Mouse (Mus musculus) kidney, embryonic 14.5 days (tissue): ENCODE measurements around the gene Prkcb. TPM values are rescaled to one million over a fixed set of nuclear protein-coding genes. Genes with fewer than 3 reads are reported as not detected.

Experiments
- ATAC-seq: fragments of 200-750 bp; cut with Nextera tagmentation; 2 replicates; pipeline ENCODE4 v1.8.0; 2017; ENCODE audit warnings: moderate number of reproducible peaks, mild to moderate bottlenecking, moderate TSS enrichment, moderate library complexity; ENCODE audit not compliant: low FRiP score, low TSS enrichment
- H3K27ac ChIP-seq: fragments of 300-500 bp; sonication (generic); 2 replicates; pipeline ENCODE4 v1.5.1; 2014; ENCODE audit warnings: low read depth, mild to moderate bottlenecking, low read length, moderate library complexity, mixed read lengths
- H3K27me3 ChIP-seq: fragments of 300-500 bp; sonication (generic); 2 replicates; pipeline ENCODE4 v1.6.1; 2014; ENCODE audit warnings: mild to moderate bottlenecking, low read length; ENCODE audit not compliant: control insufficient read depth, insufficient read depth
- H3K36me3 ChIP-seq: fragments of 300-500 bp; sonication (generic); 2 replicates; pipeline ENCODE4 v1.6.1; 2014; ENCODE audit warnings: low read length, mixed read lengths; ENCODE audit not compliant: control insufficient read depth, insufficient read depth
- H3K4me1 ChIP-seq: fragments of 300-500 bp; sonication (generic); 2 replicates; pipeline ENCODE4 v1.6.1; 2014; ENCODE audit warnings: low read length, mixed read lengths; ENCODE audit not compliant: control insufficient read depth, insufficient read depth
- H3K4me2 ChIP-seq: fragments of 300-500 bp; sonication (generic); replicated peaks from 2 replicates; pipeline ENCODE4 v1.6.1; 2014; ENCODE audit warnings: low read depth, mild to moderate bottlenecking, low read length
- H3K4me3 ChIP-seq: fragments of 300-500 bp; sonication (generic); 2 replicates; pipeline ENCODE4 v1.5.1; 2014; ENCODE audit warnings: mild to moderate bottlenecking, low read length
- H3K9ac ChIP-seq: fragments of 300-500 bp; sonication (generic); 2 replicates; pipeline ENCODE4 v1.6.1; 2014; ENCODE audit warnings: low read depth, mild to moderate bottlenecking, low read length, moderate library complexity
- H3K9me3 ChIP-seq: fragments of 300-500 bp; sonication (generic); 2 replicates; pipeline ENCODE4 v1.6.1; 2016; ENCODE audit warnings: low read length; ENCODE audit not compliant: control insufficient read depth
- WGBS: fragments of 180-500 bp; shearing (Covaris S2); extraction: QIAGEN DNeasy Blood & Tissue Kit; methylation state at CpG from one replicate; pipeline ENCODE4 v1.1.7; 2014; 5-methylcytosine and 5-hydroxymethylcytosine counted together
- polyA plus RNA-seq: library from polyadenylated mRNA; unstranded; fragments of >200 nt; fragmentation: Nextera tagmentation; extraction: Ambion mirVana; gene quantifications from 2 replicates; pipeline ENCODE4 v1.2.1, GENCODE M21; 2014

Gene Prkcb
- polyA plus RNA-seq, 1 experiment from 2014 or later = 4.1 TPM

DNA sequence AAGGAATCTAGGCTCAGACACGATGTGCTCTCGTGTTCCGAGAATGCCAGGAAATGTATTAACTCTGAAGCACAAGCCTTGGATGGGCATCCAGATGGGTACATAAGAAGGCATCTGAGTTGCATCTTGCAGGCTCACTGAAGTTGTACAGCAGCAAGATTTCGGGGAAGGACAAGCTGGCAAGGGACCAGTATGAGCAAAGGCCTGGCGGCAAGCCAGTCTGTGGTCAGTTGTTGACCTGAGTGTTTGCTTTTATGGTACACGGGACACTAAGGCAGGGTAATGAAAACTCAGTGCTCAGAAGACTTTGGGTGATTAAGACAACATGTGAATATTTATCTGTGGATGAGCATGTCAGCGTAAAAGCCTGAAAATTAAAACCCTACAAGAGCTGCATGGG lies 69.3 kb downstream of the Prkcb start:
- Histone ChIP-seq H3K27ac (no peak overlapping the region), H3K27me3 (no peaks in the 10 kb centered on the region), H3K4me2 (no peak overlapping the region), H3K9ac (no peak overlapping the region), H3K9me3 (no peaks in the 10 kb centered on the region), H3K4me1 (no peaks in the 10 kb centered on the region), H3K36me3 (no peaks in the 10 kb centered on the region), H3K4me3 (no peak overlapping the region)
- 82% methylated on average over 7 of the region's 7 CpGs for WGBS
- no peak for ATAC-seq

DNA sequence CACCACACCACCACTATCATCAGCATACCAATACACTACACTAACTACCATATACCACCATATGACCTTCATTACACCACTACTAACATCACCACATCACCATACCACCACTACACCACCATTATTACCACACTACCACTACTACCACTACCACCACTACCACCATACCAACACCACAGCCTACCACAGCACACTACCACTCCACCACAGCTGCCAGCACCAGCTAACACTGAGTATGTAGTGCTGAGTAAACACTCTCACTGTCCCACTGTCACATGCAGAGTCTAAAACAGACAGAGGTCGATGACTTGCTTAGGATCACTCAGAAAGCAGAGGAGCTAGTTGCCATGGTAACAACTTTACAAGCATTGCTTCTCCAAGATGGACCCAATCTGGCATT lies 78.1 kb downstream of the Prkcb start:
- WGBS = 77% methylated on average over 1 of the region's 1 CpGs
- Histone ChIP-seq H3K4me2 (no peak overlapping the region), H3K36me3 (no peaks in the 10 kb centered on the region), H3K27ac (no peak overlapping the region), H3K4me3 (no peak overlapping the region), H3K27me3 (no peaks in the 10 kb centered on the region), H3K4me1 (no peaks in the 10 kb centered on the region), H3K9ac (no peak overlapping the region), H3K9me3 (no peaks in the 10 kb centered on the region)
- ATAC-seq = no peak

DNA sequence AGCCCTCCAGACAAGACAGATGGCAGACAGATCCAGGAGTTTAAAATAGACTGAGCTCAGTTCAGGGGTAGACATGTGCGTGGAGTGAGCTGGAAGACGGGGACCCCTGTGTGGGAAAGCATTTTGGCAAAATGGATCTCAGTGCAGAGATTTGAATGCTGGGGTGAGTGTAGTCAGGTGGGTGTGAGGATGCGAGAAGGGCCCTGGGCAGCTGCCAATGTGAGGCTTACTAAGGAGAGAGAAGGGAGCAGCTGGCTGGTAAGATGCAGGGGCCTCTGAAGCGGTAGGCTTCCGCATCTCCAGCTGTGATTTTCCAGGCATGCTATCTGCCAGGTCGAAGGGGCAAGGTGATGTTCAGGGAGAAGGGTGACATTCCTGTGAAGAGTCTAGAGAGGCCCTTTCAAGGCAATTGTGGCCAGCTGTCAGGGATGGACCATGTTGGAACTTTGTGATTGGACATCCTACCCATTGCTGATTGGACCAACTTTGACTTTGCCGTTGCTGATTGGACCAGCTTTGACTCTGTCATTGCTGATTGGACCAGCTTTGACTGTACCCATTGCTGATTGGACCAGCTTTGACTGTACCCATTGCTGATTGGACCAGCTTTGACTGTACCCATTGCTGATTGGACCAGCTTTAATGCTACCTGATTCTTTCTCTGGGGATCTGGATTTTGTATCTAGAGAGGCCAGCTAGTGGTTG lies 78.9 kb downstream of the Prkcb start:
- Histone ChIP-seq H3K27me3 (no peaks in the 10 kb centered on the region), H3K27ac (no peak overlapping the region), H3K4me3 (no peak overlapping the region), H3K36me3 (no peaks in the 10 kb centered on the region), H3K4me2 (no peak overlapping the region), H3K9me3 (no peaks in the 10 kb centered on the region), H3K9ac (no peak overlapping the region), H3K4me1 (no peaks in the 10 kb centered on the region)
- ATAC-seq = no peak
- 96% methylated on average over 7 of the region's 7 CpGs for WGBS

DNA sequence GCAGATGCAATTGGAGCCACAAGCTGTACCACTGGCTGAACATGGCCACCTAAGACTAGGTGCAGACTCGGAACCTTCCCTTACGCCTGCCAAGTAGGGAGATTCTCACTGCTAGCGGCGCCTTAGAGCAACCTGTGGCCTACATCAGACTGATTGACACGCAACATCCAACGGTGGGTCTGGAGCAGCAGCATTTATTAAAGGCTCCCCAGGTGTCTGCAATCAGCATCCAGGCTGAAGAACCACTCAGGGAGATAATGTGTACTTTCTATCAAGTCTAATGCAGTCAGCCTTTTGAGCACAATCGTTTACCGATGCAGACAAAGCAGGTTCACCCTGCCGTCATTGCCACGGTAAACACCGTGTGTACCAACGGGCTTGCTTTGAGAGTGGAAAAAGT lies 81.9 kb downstream of the Prkcb start:
- H3K36me3 ChIP-seq = no peaks in the 10 kb centered on the region
- ATAC-seq = no peak
- 93% methylated on average over 12 of the region's 12 CpGs for WGBS
- H3K4me3 ChIP-seq = no peak overlapping the region
- no peaks in the 10 kb centered on the region for H3K27me3 ChIP-seq
- no peak overlapping the region for H3K9ac ChIP-seq
- H3K27ac ChIP-seq = no peak overlapping the region
- no peak overlapping the region for H3K4me2 ChIP-seq
- H3K9me3 ChIP-seq = no peaks in the 10 kb centered on the region
- no peaks in the 10 kb centered on the region for H3K4me1 ChIP-seq

DNA sequence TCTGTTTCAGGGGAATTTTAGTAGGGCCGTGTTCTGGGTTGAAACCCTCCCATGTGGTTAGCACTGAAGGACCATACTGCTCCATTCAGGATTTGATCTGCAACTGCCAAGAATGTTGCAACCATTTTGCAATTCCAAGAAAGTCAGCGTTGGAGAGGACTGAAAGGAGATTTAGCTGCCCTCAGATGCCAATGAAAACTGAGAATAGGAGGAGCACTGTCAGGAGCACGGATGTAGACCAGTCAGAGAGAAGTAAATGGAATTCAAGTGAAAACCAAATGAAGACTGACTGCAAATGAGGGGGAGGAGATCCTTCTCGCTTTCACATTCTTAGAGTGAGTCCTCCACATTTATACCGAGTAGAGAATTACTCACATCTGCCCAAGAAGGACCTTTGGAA lies 83.4 kb downstream of the Prkcb start:
- Histone ChIP-seq H3K9me3 (no peaks in the 10 kb centered on the region), H3K4me1 (no peaks in the 10 kb centered on the region), H3K4me2 (no peak overlapping the region), H3K9ac (no peak overlapping the region), H3K4me3 (no peak overlapping the region), H3K27ac (no peak overlapping the region), H3K27me3 (no peaks in the 10 kb centered on the region), H3K36me3 (no peaks in the 10 kb centered on the region)
- ATAC-seq = no peak
- WGBS = 65% methylated on average over 5 of the region's 5 CpGs

DNA sequence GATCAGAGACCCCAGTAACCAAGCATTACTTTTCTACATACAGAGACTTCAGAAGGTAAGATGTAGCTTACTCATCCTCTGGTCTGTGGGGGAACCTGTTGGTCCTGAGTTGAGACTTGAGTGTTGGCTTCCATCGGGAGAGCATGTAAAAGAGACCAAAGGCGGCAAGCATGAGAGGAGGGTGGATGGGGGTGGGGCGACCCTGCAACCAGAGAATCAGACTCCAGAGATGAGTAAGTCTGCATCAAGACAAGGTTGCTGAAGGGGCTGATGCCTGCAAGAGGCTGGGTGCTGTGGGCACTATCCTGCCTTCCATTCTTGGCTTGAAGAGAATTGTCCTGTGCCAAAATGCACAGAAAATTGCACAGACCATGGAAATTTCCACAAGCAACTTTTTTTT lies 83.8 kb downstream of the Prkcb start:
- WGBS = 70% methylated on average over 3 of the region's 3 CpGs
- Histone ChIP-seq H3K9ac (no peak overlapping the region), H3K4me3 (no peak overlapping the region), H3K4me1 (no peaks in the 10 kb centered on the region), H3K27me3 (no peaks in the 10 kb centered on the region), H3K36me3 (no peaks in the 10 kb centered on the region), H3K27ac (no peak overlapping the region), H3K4me2 (no peak overlapping the region), H3K9me3 (no peaks in the 10 kb centered on the region)
- no peak for ATAC-seq

DNA sequence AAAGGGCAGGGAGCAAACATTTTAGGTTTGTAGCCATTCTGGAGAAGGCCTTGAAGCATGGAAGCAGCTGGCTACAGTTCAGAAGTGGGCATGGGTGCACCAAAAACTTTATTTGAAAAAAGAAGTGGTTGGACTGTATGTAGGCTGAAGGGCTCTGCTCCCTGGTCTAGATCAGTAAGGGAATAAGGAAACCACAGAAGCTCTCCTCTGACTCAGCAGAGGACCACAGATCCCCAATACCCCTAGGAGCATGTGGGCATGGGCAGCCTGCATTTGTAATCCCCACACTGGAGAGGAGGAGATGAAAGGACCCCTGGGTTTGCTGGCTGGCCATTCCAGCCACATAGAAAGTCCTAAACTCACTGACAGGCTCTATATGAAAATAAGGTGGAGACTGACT lies 88.3 kb downstream of the Prkcb start:
- Histone ChIP-seq H3K4me2 (no peak overlapping the region), H3K27me3 (no peaks in the 10 kb centered on the region), H3K27ac (no peak overlapping the region), H3K9me3 (no peaks in the 10 kb centered on the region), H3K9ac (no peak overlapping the region), H3K36me3 (no peaks in the 10 kb centered on the region), H3K4me3 (no peak overlapping the region), H3K4me1 (no peaks in the 10 kb centered on the region)
- ATAC-seq = no peak

DNA sequence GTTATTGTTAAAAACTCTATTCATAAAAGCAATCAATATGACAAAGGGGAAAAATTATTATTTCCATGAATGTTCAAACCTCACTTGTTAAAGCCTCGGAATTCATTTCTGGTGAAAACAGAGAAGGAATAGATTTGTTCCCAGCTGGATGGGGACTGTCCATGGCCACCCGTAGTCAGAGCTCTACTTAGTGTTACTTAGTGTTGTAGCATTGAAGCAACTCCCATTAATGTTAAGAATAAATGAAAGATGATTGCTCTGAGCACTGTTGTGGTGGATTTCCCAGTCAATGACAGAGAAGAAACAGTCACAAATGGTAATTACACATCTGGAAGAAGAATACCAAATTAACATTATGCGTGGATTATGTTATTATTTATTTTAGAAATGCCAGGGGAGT lies 89.4 kb downstream of the Prkcb start:
- Histone ChIP-seq H3K9ac (no peak overlapping the region), H3K9me3 (no peaks in the 10 kb centered on the region), H3K36me3 (no peaks in the 10 kb centered on the region), H3K4me1 (no peaks in the 10 kb centered on the region), H3K4me3 (no peak overlapping the region), H3K27ac (no peak overlapping the region), H3K27me3 (no peaks in the 10 kb centered on the region), H3K4me2 (no peak overlapping the region)
- WGBS = 90% methylated on average over 3 of the region's 3 CpGs
- no peak for ATAC-seq

DNA sequence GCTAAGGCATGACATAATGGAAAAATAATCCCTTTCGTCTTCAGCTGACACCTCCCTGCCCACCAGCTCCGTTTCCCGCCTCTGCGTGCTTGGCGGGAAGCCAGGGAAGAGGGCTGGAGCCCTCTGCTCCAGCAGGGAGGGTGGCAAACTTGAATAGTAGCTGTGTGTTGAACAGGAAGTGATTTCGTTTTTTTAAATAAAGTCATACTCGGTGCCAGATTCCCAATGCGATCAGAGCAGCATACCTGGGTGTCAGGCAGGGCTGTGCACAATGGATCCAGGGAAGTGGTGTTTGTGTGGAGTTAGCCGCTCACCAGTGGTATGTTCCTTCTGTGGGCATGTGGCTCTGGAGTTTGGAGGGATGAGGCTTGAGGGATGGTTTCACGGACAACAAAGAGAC lies 89.9 kb downstream of the Prkcb start:
- WGBS = 63% methylated on average over 10 of the region's 10 CpGs
- ATAC-seq = no peak
- Histone ChIP-seq H3K4me2 (no peak overlapping the region), H3K36me3 (no peaks in the 10 kb centered on the region), H3K27me3 (no peaks in the 10 kb centered on the region), H3K9me3 (no peaks in the 10 kb centered on the region), H3K4me3 (no peak overlapping the region), H3K27ac (no peak overlapping the region), H3K4me1 (no peaks in the 10 kb centered on the region), H3K9ac (no peak overlapping the region)
